Mouse (Mus musculus): ENCODE data around the gene Tmem131l. TPM values are rescaled to one million over a fixed set of nuclear protein-coding genes. Genes with fewer than 3 reads are reported as not detected.

The Tmem131l gene
- polyA plus RNA-seq, 1 experiment from 2014 or later, result 15.5 TPM

DNA sequence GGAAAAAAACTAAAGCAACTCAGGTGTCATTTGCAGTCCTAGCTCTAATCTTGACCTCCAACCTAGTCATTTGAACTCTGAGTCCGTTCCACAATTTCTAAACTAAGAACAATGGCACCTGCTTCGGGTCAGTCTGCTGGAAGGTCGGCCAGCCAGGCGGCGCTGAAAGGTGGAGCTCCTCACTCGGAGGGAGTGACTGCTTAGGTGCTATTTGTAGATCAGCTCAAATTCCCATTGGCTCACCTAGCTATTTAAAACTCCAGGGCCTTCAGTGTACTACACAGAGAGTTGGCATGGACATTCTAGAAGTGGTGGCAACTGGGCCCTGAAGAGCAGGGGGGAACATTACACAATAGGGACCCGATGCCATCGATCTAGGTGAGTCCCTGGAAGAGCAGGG, 86.1 kb downstream of the Tmem131l start:
- Histone ChIP-seq H3K27me3 (ENCODE audit: control insufficient read depth, insufficient read depth, low read length) (no peaks in the 10 kb centered on the region), H3K27ac (replicated peaks) (no peak overlapping the region), H3K4me1 (replicated peaks; ENCODE audit: control insufficient read depth, insufficient read depth) (no peaks in the 10 kb centered on the region; the same call in 1 of the 2 replicates), H3K4me2 (replicated peaks; ENCODE audit: low read depth) (no peak overlapping the region), H3K36me3 (ENCODE audit: control insufficient read depth, insufficient read depth, low read length) (no peaks in the 10 kb centered on the region; the same call in none of the 2 replicates), H3K9me3 (ENCODE audit: control insufficient read depth, low read length) (no peaks in the 10 kb centered on the region), H3K4me3 (ENCODE audit: low read depth, low read length) (no peak overlapping the region), H3K9ac (ENCODE audit: low read length) (no peak overlapping the region)
- WGBS, result 69% methylated on average over 8 of the region's 8 CpGs
- DNase-seq (ENCODE audit: low spot score) (no peak), ATAC-seq (ENCODE audit: low FRiP score, low TSS enrichment) (no peak)
- TF ChIP-seq CTCF (IDR thresholded peaks at IDR 0.05; ENCODE audit: low read depth) (peak; percentile 20; the same call in 1 of the 2 replicates), EP300 (optimal IDR thresholded peaks at IDR 0.05) (no peak)

DNA sequence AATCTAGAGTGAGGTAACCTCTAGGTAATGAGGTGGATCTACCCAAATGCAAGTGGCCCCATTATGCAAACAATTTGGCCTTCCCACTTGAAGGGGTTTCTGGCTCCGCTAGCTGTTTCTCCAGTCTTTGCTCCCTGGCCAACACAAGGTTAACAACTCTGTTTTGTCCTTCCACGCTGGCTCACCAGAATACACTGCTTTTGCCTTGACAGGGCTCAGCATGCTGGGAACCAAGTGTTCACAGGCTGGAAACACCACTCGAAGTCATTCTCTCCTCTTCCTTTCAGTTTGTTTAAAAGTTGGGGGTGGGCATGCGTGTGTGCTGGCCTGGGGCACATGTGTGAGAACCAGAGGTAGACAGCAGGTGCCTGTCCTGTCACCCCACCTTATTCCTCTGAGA, 91.2 kb downstream of the Tmem131l start:
- Histone ChIP-seq H3K36me3 (ENCODE audit: control insufficient read depth, insufficient read depth, low read length) (no peaks in the 10 kb centered on the region; the same call in 1 of the 2 replicates), H3K4me1 (replicated peaks; ENCODE audit: control insufficient read depth, insufficient read depth) (no peaks in the 10 kb centered on the region; the same call in 1 of the 2 replicates), H3K27me3 (ENCODE audit: control insufficient read depth, insufficient read depth, low read length) (no peaks in the 10 kb centered on the region), H3K9me3 (ENCODE audit: control insufficient read depth, low read length) (no peaks in the 10 kb centered on the region), H3K27ac (replicated peaks) (no peak overlapping the region), H3K4me3 (ENCODE audit: low read depth, low read length) (no peak overlapping the region), H3K4me2 (replicated peaks; ENCODE audit: low read depth) (no peak overlapping the region), H3K9ac (ENCODE audit: low read length) (no peak overlapping the region)
- TF ChIP-seq EP300 (optimal IDR thresholded peaks at IDR 0.05), result no peak
- TF ChIP-seq CTCF (IDR thresholded peaks at IDR 0.05; ENCODE audit: low read depth), result no peak
- ATAC-seq (ENCODE audit: low FRiP score, low TSS enrichment) (no peak), DNase-seq (ENCODE audit: low spot score) (no peak)
- WGBS, result 60% methylated on average over 4 of the region's 4 CpGs

- no peak for TF ChIP-seq CTCF (IDR thresholded peaks at IDR 0.05; ENCODE audit: low read depth)
- TF ChIP-seq EP300 (optimal IDR thresholded peaks at IDR 0.05), result no peak
- Histone ChIP-seq H3K4me3 (ENCODE audit: low read depth, low read length) (no peak overlapping the region), H3K9me3 (ENCODE audit: control insufficient read depth, low read length) (no peaks in the 10 kb centered on the region), H3K4me1 (replicated peaks; ENCODE audit: control insufficient read depth, insufficient read depth) (no peaks in the 10 kb centered on the region; the same call in 1 of the 2 replicates), H3K36me3 (ENCODE audit: control insufficient read depth, insufficient read depth, low read length) (no peaks in the 10 kb centered on the region; the same call in 1 of the 2 replicates), H3K27me3 (ENCODE audit: control insufficient read depth, insufficient read depth, low read length) (no peaks in the 10 kb centered on the region), H3K27ac (replicated peaks) (no peak overlapping the region), H3K4me2 (replicated peaks; ENCODE audit: low read depth) (no peak overlapping the region), H3K9ac (ENCODE audit: low read length) (no peak overlapping the region)
- no peak for DNase-seq (ENCODE audit: low spot score)
- ATAC-seq (ENCODE audit: low FRiP score, low TSS enrichment), result no peak
- 65% methylated on average over 8 of the region's 8 CpGs for WGBS
Observed at GRCm38 (mm10) chr3:83947476-83948245, 92.3 kb downstream of the Tmem131l start.

DNA sequence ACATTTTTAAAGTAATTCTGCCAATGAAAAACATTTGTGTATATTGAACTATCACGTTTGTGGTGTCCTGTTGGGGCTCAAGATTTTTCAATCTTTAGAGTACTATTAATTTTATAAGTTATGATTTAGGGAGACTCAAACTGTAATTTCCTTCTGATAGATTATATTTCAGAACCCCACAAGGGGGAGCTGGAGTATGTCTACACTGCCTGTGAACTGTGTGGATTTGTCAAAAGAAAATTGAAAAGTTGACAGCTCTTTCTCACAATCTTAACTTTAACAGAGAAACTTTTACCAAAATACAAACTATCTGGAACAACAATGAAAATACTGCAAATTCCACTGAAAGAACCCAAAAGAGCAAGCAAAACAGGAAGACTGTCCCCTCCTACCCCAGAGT, 93.1 kb downstream of the Tmem131l start:
- no peak overlapping the region for H3K4me2 ChIP-seq (replicated peaks; ENCODE audit: low read depth)
- no peak for TF ChIP-seq EP300 (optimal IDR thresholded peaks at IDR 0.05)
- peak; percentile 74 for TF ChIP-seq CTCF (IDR thresholded peaks at IDR 0.05; ENCODE audit: low read depth)
- no peak overlapping the region for H3K4me3 ChIP-seq (ENCODE audit: low read depth, low read length)
- H3K4me1 ChIP-seq (replicated peaks; ENCODE audit: control insufficient read depth, insufficient read depth), result no peaks in the 10 kb centered on the region; the same call in 1 of the 2 replicates
- no peaks in the 10 kb centered on the region for H3K9me3 ChIP-seq (ENCODE audit: control insufficient read depth, low read length)
- no peak overlapping the region for H3K27ac ChIP-seq (replicated peaks)
- WGBS, result 59% methylated on average over 1 of the region's 1 CpGs
- ATAC-seq (ENCODE audit: low FRiP score, low TSS enrichment) (no peak), DNase-seq (ENCODE audit: low spot score) (no peak)
- no peak overlapping the region for H3K9ac ChIP-seq (ENCODE audit: low read length)
- H3K27me3 ChIP-seq (ENCODE audit: control insufficient read depth, insufficient read depth, low read length), result no peaks in the 10 kb centered on the region
- H3K36me3 ChIP-seq (ENCODE audit: control insufficient read depth, insufficient read depth, low read length), result no peaks in the 10 kb centered on the region; the same call in none of the 2 replicates

DNA sequence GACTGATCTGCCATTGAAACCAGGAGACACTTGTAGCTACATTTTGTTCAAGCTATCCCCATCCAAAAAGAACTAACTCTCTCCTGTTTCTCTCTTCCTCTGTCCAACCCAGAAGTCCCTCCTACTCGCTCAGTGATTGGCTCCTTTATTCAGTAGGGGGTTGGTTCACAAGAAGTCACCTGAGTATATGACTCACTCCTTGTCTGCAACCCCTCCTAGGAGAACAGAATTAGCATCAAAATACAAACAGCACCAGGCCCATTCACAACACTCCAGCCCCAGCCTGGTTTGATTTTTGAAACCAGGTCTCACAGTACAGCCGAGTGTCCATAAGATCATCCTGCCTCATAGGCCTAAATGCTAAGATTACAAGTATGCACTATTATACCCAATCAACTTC, 96.3 kb downstream of the Tmem131l start:
- peak overlapping the region; percentile 40; the same call in 1 of the 2 replicates for H3K27ac ChIP-seq (replicated peaks)
- no peak for TF ChIP-seq CTCF (IDR thresholded peaks at IDR 0.05; ENCODE audit: low read depth)
- no peak for TF ChIP-seq EP300 (optimal IDR thresholded peaks at IDR 0.05)
- no peaks in the 10 kb centered on the region for H3K4me1 ChIP-seq (replicated peaks; ENCODE audit: control insufficient read depth, insufficient read depth)
- no peaks in the 10 kb centered on the region; the same call in 1 of the 2 replicates for H3K36me3 ChIP-seq (ENCODE audit: control insufficient read depth, insufficient read depth, low read length)
- H3K4me2 ChIP-seq (replicated peaks; ENCODE audit: low read depth), result no peak overlapping the region
- H3K4me3 ChIP-seq (ENCODE audit: low read depth, low read length), result no peak overlapping the region
- no peaks in the 10 kb centered on the region for H3K27me3 ChIP-seq (ENCODE audit: control insufficient read depth, insufficient read depth, low read length)
- ATAC-seq (ENCODE audit: low FRiP score, low TSS enrichment) (no peak), DNase-seq (ENCODE audit: low spot score) (no peak)
- 87% methylated on average over 2 of the region's 2 CpGs for WGBS
- no peak overlapping the region for H3K9ac ChIP-seq (ENCODE audit: low read length)
- no peaks in the 10 kb centered on the region for H3K9me3 ChIP-seq (ENCODE audit: control insufficient read depth, low read length)

DNA sequence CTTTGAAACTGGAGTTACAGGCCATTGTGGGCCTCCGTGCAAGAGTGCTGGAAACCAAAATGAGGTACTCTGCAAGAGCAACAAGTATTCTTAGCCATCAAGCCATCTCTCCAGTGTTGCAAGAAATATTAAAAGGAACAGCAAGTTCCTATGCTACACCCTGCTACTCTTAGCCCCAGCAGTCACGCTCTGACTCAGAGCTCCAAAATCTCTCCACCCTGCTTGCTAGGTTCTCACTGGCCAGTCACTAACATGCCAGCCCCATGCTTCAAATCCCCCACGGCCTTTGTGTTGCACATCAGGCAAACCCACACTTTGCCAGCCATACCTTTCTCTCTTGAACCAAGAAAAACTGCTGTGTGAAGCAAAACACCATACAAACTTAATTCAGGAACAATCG, 96.8 kb downstream of the Tmem131l start:
- H3K4me1 ChIP-seq (replicated peaks; ENCODE audit: control insufficient read depth, insufficient read depth), result no peaks in the 10 kb centered on the region
- 0 out of 2 replicates have a peak overlapping the region, but pooled peaks have one; percentile 40 for H3K27ac ChIP-seq (replicated peaks)
- 72% methylated on average over 4 of the region's 4 CpGs for WGBS
- H3K36me3 ChIP-seq (ENCODE audit: control insufficient read depth, insufficient read depth, low read length), result no peaks in the 10 kb centered on the region; the same call in 1 of the 2 replicates
- ATAC-seq (ENCODE audit: low FRiP score, low TSS enrichment) (peak; percentile 49; the same call in 1 of the 2 replicates), DNase-seq (ENCODE audit: low spot score) (no peak)
- no peak overlapping the region for H3K9ac ChIP-seq (ENCODE audit: low read length)
- no peaks in the 10 kb centered on the region for H3K27me3 ChIP-seq (ENCODE audit: control insufficient read depth, insufficient read depth, low read length)
- H3K9me3 ChIP-seq (ENCODE audit: control insufficient read depth, low read length), result no peaks in the 10 kb centered on the region
- H3K4me3 ChIP-seq (ENCODE audit: low read depth, low read length), result no peak overlapping the region
- no peak for TF ChIP-seq CTCF (IDR thresholded peaks at IDR 0.05; ENCODE audit: low read depth)
- no peak for TF ChIP-seq EP300 (optimal IDR thresholded peaks at IDR 0.05)
- no peak overlapping the region for H3K4me2 ChIP-seq (replicated peaks; ENCODE audit: low read depth)

Measured in stomach, postnatal 0 days (tissue).